Mouse (Mus musculus) frontal cortex, postnatal 36 days (tissue): ENCODE measurements around the gene Olfr10.
A peak's percentile ranks its signal among the peaks of the same experiment; 100 is the strongest.

ENCODE experiments used
- DNase-seq, 2 experiments: peaks; one replicate each; pipeline ENCODE4 v3.0.0; 2022; ENCODE audit warnings: low spot score in 2 of 2

The Olfr10 gene

GRCm38 (mm10) chr11:49322442-49322841 lies 17.9 kb downstream of the Olfr10 start, which contains the start of gene Olfr1391:
TSS of gene Olfr1391 (plus strand) at chr11:49322742.
- no peak for DNase-seq

GRCm38 (mm10) chr11:49326726-49327125 lies 22.2 kb downstream of the Olfr10 start:
- DNase-seq = peak; percentile 15 to 49

- DNase-seq = no peak
Measured at GRCm38 (mm10) chr11:49329686-49330085, 25.1 kb downstream of the Olfr10 start.

DNA sequence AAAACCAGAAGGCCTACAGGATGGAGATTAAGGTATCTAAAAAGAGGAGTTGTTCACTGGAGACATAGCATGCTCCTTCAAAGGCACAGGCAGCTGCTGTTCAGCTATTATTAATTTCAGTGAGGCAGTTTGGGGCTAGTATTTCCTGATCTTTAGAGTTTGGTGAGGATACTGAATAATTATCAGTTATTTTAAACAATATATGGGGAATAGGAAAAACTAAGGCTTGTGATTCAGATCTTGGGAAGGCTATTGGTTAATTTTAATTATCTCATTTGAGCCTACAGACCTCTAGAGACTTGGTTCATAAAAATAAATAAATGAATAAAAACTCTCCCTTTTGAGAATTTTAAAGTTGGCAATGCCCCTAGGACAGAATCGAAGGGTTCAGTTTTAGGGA lies 30.3 kb downstream of the Olfr10 start, which contains the start of gene Olfr1390:
Gene Olfr1390, plus strand, starts transcription at position 301 of the 400 bp plus-strand sequence.
- DNase-seq = no peak

- DNase-seq = no peak
Measured at GRCm38 (mm10) chr11:49337150-49337832, 32.8 kb downstream of the Olfr10 start.
